Mouse (Mus musculus) embryonic facial prominence, embryonic 12.5 days (tissue): ENCODE data around the gene Gatad2b. TPM values are rescaled to one million over a fixed set of nuclear protein-coding genes. Genes with fewer than 3 reads are reported as not detected.
"Not testable (repeated sequence)": the region's sequence is repeated elsewhere in the genome, so short reads cannot be mapped to it uniquely, and the experiment has no call there.

ENCODE experiments used
- ATAC-seq: fragments of 200-750 bp; cut with Nextera tagmentation; 2 replicates; pipeline ENCODE4 v1.8.0; 2017; ENCODE audit not compliant: insufficient number of reproducible peaks, insufficient read depth, low FRiP score, low TSS enrichment
- H3K27ac ChIP-seq: fragments of 300-500 bp; sonication (generic); 2 replicates; pipeline ENCODE4 v1.5.1; 2016; ENCODE audit warnings: mild to moderate bottlenecking
- H3K27me3 ChIP-seq: fragments of 300-500 bp; sonication (generic); 2 replicates; pipeline ENCODE4 v1.6.1; 2016; ENCODE audit warnings: mild to moderate bottlenecking, moderate library complexity
- H3K36me3 ChIP-seq: fragments of 300-500 bp; sonication (generic); 2 replicates; pipeline ENCODE4 v1.6.1; 2016; ENCODE audit warnings: mild to moderate bottlenecking
- H3K4me1 ChIP-seq: fragments of 300-500 bp; sonication (generic); 2 replicates; pipeline ENCODE4 v1.6.1; 2016
- H3K4me2 ChIP-seq: fragments of 300-500 bp; sonication (generic); replicated peaks from 2 replicates; pipeline ENCODE4 v1.6.1; 2016; ENCODE audit warnings: mild to moderate bottlenecking, moderate library complexity
- H3K4me3 ChIP-seq: fragments of 300-500 bp; sonication (generic); 2 replicates; pipeline ENCODE4 v1.5.1; 2016; ENCODE audit warnings: mild to moderate bottlenecking
- H3K9ac ChIP-seq: fragments of 300-500 bp; sonication (generic); 2 replicates; pipeline ENCODE4 v1.6.1; 2016; ENCODE audit warnings: mild to moderate bottlenecking, moderate library complexity
- H3K9me3 ChIP-seq: fragments of 300-500 bp; sonication (generic); 2 replicates; pipeline ENCODE4 v1.6.1; 2016; ENCODE audit warnings: mild to moderate bottlenecking, moderate library complexity
- WGBS: fragments of 180-500 bp; shearing (Covaris S2); methylation state at CpG from one replicate; pipeline ENCODE4 v1.1.7; 2016; 5-methylcytosine and 5-hydroxymethylcytosine counted together
- polyA plus RNA-seq: library from polyadenylated mRNA; unstranded; fragments of >200 nt; fragmentation: Nextera tagmentation; extraction: Ambion mirVana; gene quantifications from 2 replicates; pipeline ENCODE4 v1.2.1, GENCODE M21; 2016

Gatad2b gene
- 16.6 and 18.2 TPM in 2 replicates for polyA plus RNA-seq

- Histone ChIP-seq H3K36me3 (no peaks in the 10 kb centered on the region), H3K9ac (peak within 1 kb of the TSS; percentile 74), H3K27me3 (no peaks in the 10 kb centered on the region), H3K4me3 (peak within 1 kb of the TSS; percentile 69), H3K9me3 (no peaks in the 10 kb centered on the region), H3K4me1 (peaks cover 11% of the 10 kb centered on the region), H3K4me2 (peak within 1 kb of the TSS; percentile 66), H3K27ac (peak within 1 kb of the TSS; percentile 97)
- under 1% methylated on average over 45 of the region's 47 CpGs for WGBS
- peak; percentile 98 for ATAC-seq
Measured at GRCm38 (mm10) chr3:90292345-90293275, at the start of gene Gatad2b. Gene Gatad2b, plus strand, starts transcription at chr3:90293178.

GRCm38 (mm10) chr3:90245406-90245805 lies 47.6 kb upstream of the Gatad2b start:
- H3K4me2 ChIP-seq = no peak overlapping the region
- ATAC-seq = no peak
- no peak overlapping the region for H3K4me3 ChIP-seq
- peaks cover 30% of the 10 kb centered on the region for H3K4me1 ChIP-seq
- no peak overlapping the region for H3K9ac ChIP-seq
- no peaks in the 10 kb centered on the region for H3K9me3 ChIP-seq
- H3K27ac ChIP-seq = no peak overlapping the region
- no peaks in the 10 kb centered on the region for H3K27me3 ChIP-seq
- WGBS = 65% methylated on average over 2 of the region's 2 CpGs
- 0 out of 2 replicates have a peak, but pooled peaks cover 3% of the 10 kb centered on the region for H3K36me3 ChIP-seq

- ATAC-seq = no peak
Measured at GRCm38 (mm10) chr3:90247630-90247959, 45.4 kb upstream of the Gatad2b start.

GRCm38 (mm10) chr3:90247960-90248745 lies 44.8 kb upstream of the Gatad2b start, which contains the start of gene Slc39a1:
Gene Slc39a1, plus strand, starts transcription at chr3:90248172.
- peak within 1 kb of the TSS; percentile 84 for H3K4me2 ChIP-seq
- peaks cover 16% of the 10 kb centered on the region for H3K36me3 ChIP-seq
- H3K4me3 ChIP-seq = peak within 1 kb of the TSS; percentile 78
- no peaks in the 10 kb centered on the region for H3K27me3 ChIP-seq
- peak within 1 kb of the TSS; percentile 92 for H3K27ac ChIP-seq
- peak within 1 kb of the TSS; percentile 80 for H3K9ac ChIP-seq
- WGBS = under 1% methylated on average over 39 of the region's 44 CpGs
- H3K4me1 ChIP-seq = peaks cover 23% of the 10 kb centered on the region
- ATAC-seq = peak; percentile 92
- no peaks in the 10 kb centered on the region for H3K9me3 ChIP-seq

More at GRCm38 (mm10) chr3:90247630-90247959, 45.4 kb upstream of the Gatad2b start:
- peaks cover 28% of the 10 kb centered on the region for H3K4me1 ChIP-seq
- 0% methylated on average over 3 of the region's 3 CpGs for WGBS
- H3K9me3 ChIP-seq = no peaks in the 10 kb centered on the region
- H3K4me2 ChIP-seq = peak overlapping the region; percentile 84
- peak overlapping the region; percentile 78 for H3K4me3 ChIP-seq
- H3K9ac ChIP-seq = peak overlapping the region; percentile 80
- no peaks in the 10 kb centered on the region for H3K27me3 ChIP-seq
- H3K36me3 ChIP-seq = peaks cover 16% of the 10 kb centered on the region
- H3K27ac ChIP-seq = peak overlapping the region; percentile 92

- no peak for ATAC-seq
- peaks cover 20% of the 10 kb centered on the region for H3K4me1 ChIP-seq
Measured at GRCm38 (mm10) chr3:90248746-90249100, 44.3 kb upstream of the Gatad2b start.

GRCm38 (mm10) chr3:90250791-90251190 lies 42.2 kb upstream of the Gatad2b start:
- Histone ChIP-seq H3K27me3 (no peaks in the 10 kb centered on the region), H3K4me2 (no peak overlapping the region), H3K4me1 (peaks cover 27% of the 10 kb centered on the region), H3K4me3 (no peak overlapping the region), H3K27ac (no peak overlapping the region), H3K9ac (no peak overlapping the region), H3K9me3 (no peaks in the 10 kb centered on the region), H3K36me3 (peaks cover 16% of the 10 kb centered on the region)
- 84% methylated on average over 6 of the region's 6 CpGs for WGBS
- ATAC-seq = no peak

More at GRCm38 (mm10) chr3:90248746-90249100, 44.3 kb upstream of the Gatad2b start:
- Histone ChIP-seq H3K27ac (peak overlapping the region; percentile 92), H3K9ac (peak overlapping the region; percentile 80), H3K4me2 (peak overlapping the region; percentile 84), H3K36me3 (peaks cover 16% of the 10 kb centered on the region), H3K27me3 (no peaks in the 10 kb centered on the region), H3K4me3 (peak overlapping the region; percentile 78), H3K9me3 (no peaks in the 10 kb centered on the region)
- WGBS = 6% methylated on average over 10 of the region's 10 CpGs

- not testable (repeated sequence) for H3K27ac ChIP-seq, H3K4me2 ChIP-seq, H3K27me3 ChIP-seq, H3K9me3 ChIP-seq, ATAC-seq, H3K4me3 ChIP-seq, H3K9ac ChIP-seq
- H3K4me1 ChIP-seq = peaks cover 32% of the 10 kb centered on the region
- H3K36me3 ChIP-seq = peaks cover 16% of the 10 kb centered on the region
- 94% methylated on average over 9 of the region's 12 CpGs for WGBS
Measured at GRCm38 (mm10) chr3:90251731-90252226, 41.2 kb upstream of the Gatad2b start.

GRCm38 (mm10) chr3:90252659-90253058 lies 40.3 kb upstream of the Gatad2b start:
- H3K27ac ChIP-seq, H3K27me3 ChIP-seq, H3K9me3 ChIP-seq, ATAC-seq, H3K4me3 ChIP-seq, H3K9ac ChIP-seq, H3K4me2 ChIP-seq: not testable (repeated sequence)
- 92% methylated on average over 2 of the region's 2 CpGs for WGBS
- peaks cover 23% of the 10 kb centered on the region for H3K36me3 ChIP-seq
- H3K4me1 ChIP-seq = peaks cover 30% of the 10 kb centered on the region

GRCm38 (mm10) chr3:90253174-90253573 lies 39.8 kb upstream of the Gatad2b start:
- H3K9ac ChIP-seq = not testable (repeated sequence)

GRCm38 (mm10) chr3:90253653-90254418 lies 39.1 kb upstream of the Gatad2b start, which contains the start of gene Crtc2:
Gene Crtc2, plus strand, starts transcription at chr3:90254163.
- Histone ChIP-seq H3K9ac (peak within 1 kb of the TSS; percentile 88), H3K4me1 (peaks cover 26% of the 10 kb centered on the region), H3K27me3 (no peaks in the 10 kb centered on the region), H3K4me3 (peak within 1 kb of the TSS; percentile 88), H3K27ac (peak within 1 kb of the TSS; percentile 79), H3K4me2 (peak within 1 kb of the TSS; percentile 81), H3K36me3 (peaks cover 29% of the 10 kb centered on the region), H3K9me3 (no peaks in the 10 kb centered on the region)
- under 1% methylated on average over 38 of the region's 40 CpGs for WGBS
- ATAC-seq = peak; percentile 96

More at GRCm38 (mm10) chr3:90253174-90253573, 39.8 kb upstream of the Gatad2b start:
- H3K27me3 ChIP-seq, H3K4me2 ChIP-seq, H3K9me3 ChIP-seq, H3K27ac ChIP-seq: not testable (repeated sequence)
- H3K36me3 ChIP-seq = peaks cover 24% of the 10 kb centered on the region
- WGBS = 95% methylated on average over 1 of the region's 1 CpGs
- H3K4me1 ChIP-seq = peaks cover 29% of the 10 kb centered on the region
- ATAC-seq = peak; percentile 3; the same call in 1 of the 2 replicates
- peak overlapping the region; percentile 88; the same call in 1 of the 2 replicates for H3K4me3 ChIP-seq
